Comparison of ENCODE assay signal across 26 mouse cellular contexts in genomic region chr2:169065166-169065698, GRCm38 (mm10).
A peak's percentile ranks its signal among the peaks of the same experiment; 100 is the strongest.
DNase-seq lines count a peak whose midpoint lies in the region; ATAC-seq and TF ChIP-seq lines count a peak whose summit lies in the region.
"Had no signal": no experiment of that assay in that cellular context is flagged by ENCODE, and none has a peak within 500 bp of the region (broad histone marks: within the 10 kb centered on the region; RNA-seq: fewer than 3 reads in every experiment).

No protein-coding gene starts in this region.

- no peak for TF ChIP-seq CTCF in lung, postnatal 0 days (IDR thresholded peaks at IDR 0.05)

- no peak for TF ChIP-seq EP300 in lung, postnatal 0 days (IDR thresholded peaks at IDR 0.05)

- no peak for DNase-seq in lung, postnatal 14 days
- DNase-seq in lung, postnatal 0 days (ENCODE audit: low spot score) = no peak
- DNase-seq in lung, postnatal 25 days (ENCODE audit: low spot score) = peak; percentile 10
- peak; percentile 19 for DNase-seq in retina, postnatal 1 day
- no peak for DNase-seq in embryo, embryonic 9.5 days (ENCODE audit: extremely low spot score)
- no peak for DNase-seq in spleen, adult 18-20 months
- DNase-seq: adrenal gland, adult 2 months; adrenal gland, postnatal 14 days; cerebellum, adult 18-20 months; cerebellum, adult 9-10 months; cerebellum, postnatal 14 days; forebrain, postnatal 0 days; gastrocnemius, adult 2 months; gastrocnemius, postnatal 14 days; heart, adult 18-20 months; heart, postnatal 10 days; heart, postnatal 4 days had no signal

- H3K9ac ChIP-seq in lung, embryonic 16.5 days (ENCODE audit: low read length) = no peak overlapping the region
- H3K9ac ChIP-seq in lung, postnatal 0 days (replicated peaks; ENCODE audit: low read depth) = no peak overlapping the region
- H3K9ac ChIP-seq: embryonic facial prominence, embryonic 12.5 days; embryonic facial prominence, embryonic 15.5 days; forebrain, postnatal 0 days; heart, embryonic 12.5 days; heart, embryonic 15.5 days; hindbrain, embryonic 14.5 days had no signal

- 68% methylated on average over 16 of the region's 16 CpGs for WGBS in lung, embryonic 16.5 days
- WGBS in lung, postnatal 0 days = 70% methylated on average over 16 of the region's 16 CpGs

- ATAC-seq in lung, embryonic 16.5 days (ENCODE audit: low read depth) = peak; percentile 70
- ATAC-seq in lung, postnatal 0 days = peak; percentile 16; the same call in 1 of the 2 replicates
- ATAC-seq: CD4-positive, CD25-positive, alpha-beta regulatory T cell, adult 4 months; forebrain, embryonic 14.5 days; forebrain, postnatal 0 days; hindbrain, postnatal 0 days had no signal

- no peaks in the 10 kb centered on the region for H3K27me3 ChIP-seq in lung, embryonic 16.5 days (ENCODE audit: control insufficient read depth, insufficient read depth, low read depth, low read length)
- H3K27me3 ChIP-seq in lung, postnatal 0 days (replicated peaks; ENCODE audit: insufficient read depth, low read length) = no peaks in the 10 kb centered on the region
- H3K27me3 ChIP-seq: embryonic facial prominence, embryonic 15.5 days; heart, embryonic 15.5 days had no signal

- no peaks in the 10 kb centered on the region; the same call in 1 of the 2 replicates for H3K4me1 ChIP-seq in lung, embryonic 16.5 days (replicated peaks; ENCODE audit: control insufficient read depth, insufficient read depth, low read length)
- no peaks in the 10 kb centered on the region for H3K4me1 ChIP-seq in lung, postnatal 0 days (ENCODE audit: insufficient read depth, low read depth, low read length)

- H3K4me3 ChIP-seq in lung, embryonic 16.5 days (ENCODE audit: low read length) = no peak overlapping the region
- no peak overlapping the region for H3K4me3 ChIP-seq in lung, postnatal 0 days (ENCODE audit: low read depth, low read length)
- H3K4me3 ChIP-seq: embryonic facial prominence, embryonic 12.5 days; embryonic facial prominence, embryonic 15.5 days; gastrocnemius, adult 2 months; heart, embryonic 12.5 days; heart, embryonic 15.5 days had no signal

- H3K4me2 ChIP-seq in lung, embryonic 16.5 days (ENCODE audit: low read depth, low read length) = no peak overlapping the region
- H3K4me2 ChIP-seq in lung, postnatal 0 days (replicated peaks; ENCODE audit: low read depth, low read length) = no peak overlapping the region
- H3K4me2 ChIP-seq: embryonic facial prominence, embryonic 12.5 days; embryonic facial prominence, embryonic 15.5 days; heart, embryonic 12.5 days; heart, embryonic 15.5 days; hindbrain, embryonic 14.5 days had no signal

- no peaks in the 10 kb centered on the region for H3K9me3 ChIP-seq in lung, embryonic 16.5 days (ENCODE audit: control insufficient read depth, low read length)
- H3K9me3 ChIP-seq in lung, postnatal 0 days (ENCODE audit: low read length) = no peaks in the 10 kb centered on the region
- H3K9me3 ChIP-seq: embryonic facial prominence, embryonic 12.5 days; embryonic facial prominence, embryonic 15.5 days; heart, embryonic 15.5 days had no signal

- no peaks in the 10 kb centered on the region for H3K36me3 ChIP-seq in lung, embryonic 16.5 days (ENCODE audit: control insufficient read depth, insufficient read depth, low read length)
- H3K36me3 ChIP-seq in lung, postnatal 0 days (ENCODE audit: insufficient read depth, low read length) = no peaks in the 10 kb centered on the region
- H3K36me3 ChIP-seq: embryonic facial prominence, embryonic 12.5 days; embryonic facial prominence, embryonic 15.5 days; heart, embryonic 12.5 days; heart, embryonic 15.5 days had no signal

- H3K27ac ChIP-seq in lung, embryonic 16.5 days (ENCODE audit: low read length) = no peak overlapping the region
- H3K27ac ChIP-seq in lung, postnatal 0 days (ENCODE audit: low read length) = no peak overlapping the region
- H3K27ac ChIP-seq: embryonic facial prominence, embryonic 12.5 days; embryonic facial prominence, embryonic 15.5 days; gastrocnemius, adult 2 months; heart, embryonic 15.5 days; hindbrain, embryonic 14.5 days; hindbrain, postnatal 0 days had no signal

Comparison
In these comparisons a context has a peak if more than half of its experiments do, and no peak if none do; other contexts are left out.
1. DNase-seq: peak in lung, postnatal 25 days (single experiment) and retina, postnatal 1 day (single experiment); none in lung, postnatal 14 days (single experiment), lung, postnatal 0 days (single experiment), embryo, embryonic 9.5 days (single experiment) and spleen, adult 18-20 months (0 of 2).